Mouse (Mus musculus) forebrain, embryonic 10.5 days (tissue): ENCODE data around the gene Ier2. TPM values are rescaled to one million over a fixed set of nuclear protein-coding genes. Genes with fewer than 3 reads are reported as not detected.
"Not testable (repeated sequence)": the region's sequence is repeated elsewhere in the genome, so short reads cannot be mapped to it uniquely, and the experiment has no call there.

Source experiments
- DNase-seq: peaks from one replicate; pipeline ENCODE4 v3.0.0-alpha.2; 2017; ENCODE audit warnings: low spot score; ENCODE audit errors: extremely low spot score
- H3K27ac ChIP-seq: fragments of 300-500 bp; sonication (generic); 2 replicates; pipeline ENCODE4 v1.5.1; 2016; ENCODE audit warnings: mild to moderate bottlenecking
- H3K27me3 ChIP-seq: fragments of 300-500 bp; sonication (generic); 2 replicates; pipeline ENCODE4 v1.6.1; 2016; ENCODE audit warnings: mild to moderate bottlenecking; ENCODE audit not compliant: poor library complexity, severe bottlenecking
- H3K36me3 ChIP-seq: fragments of 300-500 bp; sonication (generic); replicated peaks from 2 replicates; pipeline ENCODE4 v1.6.1; 2016; ENCODE audit warnings: mild to moderate bottlenecking, moderate library complexity
- H3K4me1 ChIP-seq: fragments of 300-500 bp; sonication (generic); 2 replicates; pipeline ENCODE4 v1.6.1; 2016
- H3K4me3 ChIP-seq: fragments of 300-500 bp; sonication (generic); 2 replicates; pipeline ENCODE4 v1.5.1; 2016; ENCODE audit warnings: mild to moderate bottlenecking, moderate library complexity
- H3K9me3 ChIP-seq: fragments of 300-500 bp; sonication (generic); 2 replicates; pipeline ENCODE4 v1.6.1; 2016; ENCODE audit warnings: mild to moderate bottlenecking, moderate library complexity
- WGBS: fragments of 180-500 bp; shearing (Covaris S2); methylation state at CpG from one replicate; pipeline ENCODE4 v1.1.7; 2016; 5-methylcytosine and 5-hydroxymethylcytosine counted together
- polyA plus RNA-seq: library from polyadenylated mRNA; unstranded; fragments of >200 nt; fragmentation: Nextera tagmentation; extraction: Ambion mirVana; gene quantifications from 2 replicates; pipeline ENCODE4 v1.2.1, GENCODE M21; 2016

Ier2 gene
- polyA plus RNA-seq, 1 experiment from 2014 or later: 96.9 TPM

DNA sequence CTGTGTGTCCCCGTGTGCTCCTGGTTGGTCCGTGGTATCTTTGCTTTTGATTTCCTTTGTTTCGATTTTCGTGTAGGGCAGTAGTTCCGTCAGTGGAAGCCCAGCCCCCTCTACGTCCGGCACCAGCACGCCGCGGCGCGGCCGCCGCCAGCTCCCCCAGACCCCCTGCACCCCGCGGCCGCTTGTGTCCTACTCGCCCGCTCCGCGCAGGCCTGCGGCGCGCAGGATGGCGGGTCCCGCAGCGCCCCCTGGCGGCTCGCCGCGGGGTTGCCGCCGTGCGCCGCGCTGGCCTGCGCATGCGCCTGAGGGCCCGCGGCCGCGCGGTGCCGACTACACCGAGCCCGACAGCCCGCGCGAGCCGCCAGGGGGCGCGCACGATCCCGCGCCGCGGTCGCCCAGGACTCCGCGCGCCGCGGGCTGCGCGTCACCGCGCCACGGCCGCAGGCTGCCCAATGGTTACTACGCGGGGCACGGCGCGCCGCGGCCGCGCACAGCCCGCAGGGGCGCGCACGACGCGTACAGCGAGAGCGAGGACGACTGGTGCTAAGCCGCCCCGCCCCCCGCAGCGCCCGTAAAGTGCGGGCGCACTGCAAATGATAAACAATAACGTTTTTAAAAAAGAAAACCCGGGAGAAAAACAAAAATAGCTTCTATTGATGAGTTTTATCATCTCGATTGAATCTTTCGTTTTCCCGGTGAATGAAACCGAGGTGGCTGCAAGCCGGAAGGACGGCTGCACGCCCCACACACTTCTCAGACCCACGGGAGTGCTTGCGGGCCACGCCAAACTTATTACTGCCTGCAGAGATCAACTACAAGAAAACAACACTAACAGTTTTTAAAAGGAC is 23.3 kb downstream of the Ier2 start:
- under 1% methylated on average over 106 of the region's 106 CpGs for WGBS
- H3K36me3 ChIP-seq: no peaks in the 10 kb centered on the region
- peak overlapping the region; percentile 95 for H3K27ac ChIP-seq
- peaks cover 20% of the 10 kb centered on the region for H3K27me3 ChIP-seq
- H3K4me1 ChIP-seq: peaks cover 52% of the 10 kb centered on the region
- DNase-seq: peak; percentile 86
- no peaks in the 10 kb centered on the region for H3K9me3 ChIP-seq
- peak overlapping the region; percentile 65 for H3K4me3 ChIP-seq

- Histone ChIP-seq H3K4me3 (peak overlapping the region; percentile 65), H3K27ac (peak overlapping the region; percentile 95), H3K36me3 (no peaks in the 10 kb centered on the region), H3K27me3 (peaks cover 20% of the 10 kb centered on the region), H3K4me1 (peaks cover 60% of the 10 kb centered on the region), H3K9me3 (no peaks in the 10 kb centered on the region)
- no peak for DNase-seq
- 1% methylated on average over 47 of the region's 52 CpGs for WGBS
Observed at GRCm38 (mm10) chr8:84638555-84639161, 24.0 kb downstream of the Ier2 start.

- H3K27ac ChIP-seq: peak overlapping the region; percentile 95
- H3K36me3 ChIP-seq: no peaks in the 10 kb centered on the region
- H3K27me3 ChIP-seq: peaks cover 20% of the 10 kb centered on the region
- 42% methylated on average over 8 of the region's 8 CpGs for WGBS
- DNase-seq: no peak
- H3K4me3 ChIP-seq: peak overlapping the region; percentile 65
- H3K4me1 ChIP-seq: peaks cover 65% of the 10 kb centered on the region
- H3K9me3 ChIP-seq: no peaks in the 10 kb centered on the region
Observed at GRCm38 (mm10) chr8:84637946-84638554, 24.6 kb downstream of the Ier2 start.

- H3K27ac ChIP-seq: peak overlapping the region; percentile 78
- no peaks in the 10 kb centered on the region for H3K36me3 ChIP-seq
- no peaks in the 10 kb centered on the region for H3K9me3 ChIP-seq
- no peak overlapping the region for H3K4me3 ChIP-seq
- 88% methylated on average over 17 of the region's 17 CpGs for WGBS
- H3K27me3 ChIP-seq: peaks cover 20% of the 10 kb centered on the region
- no peak for DNase-seq
- H3K4me1 ChIP-seq: peaks cover 57% of the 10 kb centered on the region
Observed at GRCm38 (mm10) chr8:84636051-84636691, 26.5 kb downstream of the Ier2 start.

DNA sequence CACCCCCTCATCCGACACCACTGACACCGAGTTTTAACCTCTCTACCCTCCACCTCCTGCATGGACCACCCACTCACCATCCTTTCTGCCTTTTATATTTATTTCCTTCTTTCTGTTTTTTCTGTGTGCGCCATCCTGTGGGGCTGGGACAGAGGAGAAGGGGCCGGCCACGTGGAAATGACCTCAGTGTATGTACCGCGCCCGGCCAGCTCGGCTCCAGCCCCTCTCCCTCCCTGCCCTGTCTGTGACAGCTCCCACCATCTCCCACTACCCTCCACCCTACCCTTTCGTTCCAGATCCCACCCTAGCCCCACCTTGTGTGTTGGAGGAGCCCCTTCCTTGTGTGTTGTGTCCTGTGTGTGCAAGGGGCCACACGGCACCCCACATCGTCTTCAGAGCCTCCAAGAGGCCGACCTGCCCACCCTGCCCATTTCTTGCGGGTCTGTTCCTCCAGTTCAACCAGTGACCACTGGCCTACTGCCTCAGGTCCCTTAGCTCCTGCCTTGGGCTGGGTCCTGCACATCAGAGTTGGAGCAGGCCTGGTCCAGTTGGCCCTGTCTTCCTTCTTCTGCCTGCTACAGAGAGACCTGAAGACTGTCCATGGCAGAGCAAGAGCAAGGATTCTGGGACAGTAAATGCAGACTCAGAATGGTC is 27.1 kb downstream of the Ier2 start:
- Histone ChIP-seq H3K36me3 (no peaks in the 10 kb centered on the region), H3K4me3 (no peak overlapping the region), H3K27ac (peak overlapping the region; percentile 78), H3K9me3 (no peaks in the 10 kb centered on the region), H3K27me3 (peaks cover 20% of the 10 kb centered on the region), H3K4me1 (peaks cover 54% of the 10 kb centered on the region)
- DNase-seq: no peak
- 68% methylated on average over 14 of the region's 14 CpGs for WGBS

DNA sequence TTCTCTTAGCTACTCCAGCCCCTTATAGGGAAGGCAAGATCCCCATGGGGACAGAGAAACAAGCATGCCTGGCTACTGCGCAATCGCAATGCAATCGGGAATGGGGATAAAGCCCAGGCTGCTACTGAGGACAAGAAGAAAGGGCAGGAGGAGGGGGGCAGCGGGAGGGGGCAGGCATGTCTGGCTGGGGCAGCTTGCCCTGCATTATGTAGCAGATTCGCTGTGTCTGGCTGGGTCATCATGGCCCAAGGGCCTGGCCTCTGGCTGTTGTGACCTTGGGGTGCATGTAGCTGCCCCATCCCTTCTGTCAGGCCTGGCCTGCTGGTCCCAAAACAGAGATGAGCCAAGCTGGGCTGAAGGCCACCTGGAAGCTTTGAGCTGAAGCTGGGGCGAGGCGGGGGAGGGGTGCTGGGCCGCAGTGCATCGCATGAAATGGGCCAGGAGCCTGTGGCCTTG is 27.8 kb downstream of the Ier2 start:
- no peak for DNase-seq
- Histone ChIP-seq H3K27ac (peak overlapping the region; percentile 78), H3K27me3 (peaks cover 20% of the 10 kb centered on the region), H3K4me1 (peaks cover 49% of the 10 kb centered on the region), H3K36me3 (no peaks in the 10 kb centered on the region; the same call in 1 of the 2 replicates), H3K9me3 (no peaks in the 10 kb centered on the region), H3K4me3 (peak overlapping the region; percentile 1; the same call in 1 of the 2 replicates)
- 39% methylated on average over 9 of the region's 9 CpGs for WGBS

- H3K9me3 ChIP-seq: no peaks in the 10 kb centered on the region
- DNase-seq: no peak
Observed at GRCm38 (mm10) chr8:84633841-84634584, 28.6 kb downstream of the Ier2 start.

DNA sequence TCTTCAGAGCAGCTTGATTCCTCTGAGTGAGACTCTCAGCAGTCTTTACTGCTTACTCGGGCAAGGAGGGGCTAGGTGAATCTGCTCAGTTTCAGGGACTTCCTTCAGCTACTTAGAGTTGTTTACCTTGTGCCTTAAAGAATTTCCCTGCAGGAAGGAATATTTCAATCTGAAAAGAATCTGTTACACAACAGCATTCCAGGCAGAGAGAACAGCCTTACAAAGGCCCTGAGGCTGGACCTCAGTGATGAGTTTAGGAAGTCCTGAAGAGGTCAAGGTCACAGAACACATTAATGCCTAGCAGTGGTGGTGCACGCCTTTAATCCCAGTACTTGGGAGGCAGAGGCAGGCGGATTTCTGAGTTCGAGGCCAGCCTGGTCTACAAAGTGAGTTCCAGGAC is 30.8 kb downstream of the Ier2 start:
- H3K36me3 ChIP-seq: no peaks in the 10 kb centered on the region; the same call in 1 of the 2 replicates
- 86% methylated on average over 4 of the region's 4 CpGs for whole genome bisulfite sequencing
- H3K9me3 ChIP-seq: no peaks in the 10 kb centered on the region

More at GRCm38 (mm10) chr8:84633841-84634584, 28.6 kb downstream of the Ier2 start:
- H3K27ac ChIP-seq: peak overlapping the region; percentile 71
- H3K4me1 ChIP-seq: peaks cover 49% of the 10 kb centered on the region
- H3K4me3 ChIP-seq: no peak overlapping the region
- peaks cover 20% of the 10 kb centered on the region for H3K27me3 ChIP-seq
- H3K36me3 ChIP-seq: no peaks in the 10 kb centered on the region; the same call in 1 of the 2 replicates
- WGBS: 54% methylated on average over 10 of the region's 10 CpGs

GRCm38 (mm10) chr8:84630145-84630544 is 32.5 kb downstream of the Ier2 start:
- WGBS: 87% methylated on average over 4 of the region's 4 CpGs
- no peak overlapping the region for H3K27ac ChIP-seq
- H3K4me3 ChIP-seq: no peak overlapping the region
- no peaks in the 10 kb centered on the region; the same call in 1 of the 2 replicates for H3K36me3 ChIP-seq
- peaks cover 21% of the 10 kb centered on the region for H3K4me1 ChIP-seq
- H3K27me3 ChIP-seq: no peaks in the 10 kb centered on the region
- no peak for DNase-seq
- no peaks in the 10 kb centered on the region for H3K9me3 ChIP-seq

More for the DNA sequence above, 30.8 kb downstream of the Ier2 start:
- H3K4me1 ChIP-seq: peaks cover 36% of the 10 kb centered on the region
- H3K27ac ChIP-seq: no peak overlapping the region
- DNase-seq: no peak
- H3K4me3 ChIP-seq: no peak overlapping the region
- peaks cover 9% of the 10 kb centered on the region; the same call in 1 of the 2 replicates for H3K27me3 ChIP-seq

DNA sequence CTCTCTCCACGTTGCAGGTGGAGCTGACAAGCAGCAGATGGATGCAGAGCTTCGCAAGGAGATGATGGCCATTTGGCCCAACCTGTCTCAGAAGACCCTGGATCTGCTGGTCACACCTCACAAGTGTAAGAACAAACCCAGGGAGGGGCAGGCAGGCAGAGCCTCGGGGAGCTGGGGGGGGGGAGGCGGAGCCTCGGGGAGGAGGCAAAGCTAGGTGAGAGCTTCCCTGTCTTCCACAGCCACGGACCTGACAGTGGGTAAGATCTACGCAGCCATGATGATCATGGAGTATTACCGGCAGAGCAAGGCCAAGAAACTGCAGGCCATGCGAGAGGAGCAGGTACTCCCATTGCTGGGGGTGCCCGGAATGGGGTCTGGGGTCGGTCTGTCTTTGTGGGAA is 33.1 kb downstream of the Ier2 start:
- Histone ChIP-seq H3K36me3 (no peaks in the 10 kb centered on the region; the same call in 1 of the 2 replicates), H3K27ac (no peak overlapping the region), H3K9me3 (no peaks in the 10 kb centered on the region), H3K4me3 (no peak overlapping the region), H3K4me1 (peaks cover 15% of the 10 kb centered on the region), H3K27me3 (no peaks in the 10 kb centered on the region)
- DNase-seq: no peak
- WGBS: 81% methylated on average over 11 of the region's 11 CpGs

DNA sequence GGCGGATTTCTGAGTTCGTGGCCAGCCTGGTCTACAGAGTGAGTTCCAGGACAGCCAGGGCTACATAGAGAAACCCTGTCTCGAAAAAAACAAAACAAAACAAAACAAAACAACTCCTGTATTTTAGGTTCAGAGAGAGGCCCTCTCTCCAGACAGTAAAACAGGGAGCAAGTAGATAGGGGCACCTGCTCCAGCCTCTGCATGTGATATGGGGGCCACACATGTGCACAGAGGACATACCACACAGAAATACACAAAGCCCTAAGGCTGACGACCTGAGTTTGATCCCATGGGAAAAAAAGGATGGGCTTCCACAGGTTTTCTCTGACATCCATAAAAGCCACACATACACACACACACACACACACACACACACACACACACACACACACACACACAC is 39.2 kb downstream of the Ier2 start:
- DNase-seq, H3K4me1 ChIP-seq, H3K27ac ChIP-seq, H3K4me3 ChIP-seq, H3K36me3 ChIP-seq, H3K9me3 ChIP-seq, H3K27me3 ChIP-seq: not testable (repeated sequence)
- WGBS: 88% methylated on average over 4 of the region's 4 CpGs
